Mouse (Mus musculus) adrenal gland, postnatal 0 days (tissue): ENCODE results near the gene Nans. TPM values are rescaled to one million over a fixed set of nuclear protein-coding genes. Genes with fewer than 3 reads are reported as not detected.

Source experiments
- polyA plus RNA-seq: library from polyadenylated mRNA; unstranded; fragments of >200 nt; fragmentation: Nextera tagmentation; extraction: Ambion mirVana; gene quantifications from 2 replicates; pipeline ENCODE4 v1.2.1, GENCODE M21; 2015

Gene Nans
- 43.0 and 52.5 TPM in 2 replicates for polyA plus RNA-seq

GRCm38 (mm10) chr4:46489028-46489925, at the start of gene Nans:
Nans (plus strand) TSS chr4:46489248.

GRCm38 (mm10) chr4:46450519-46451131, 38.4 kb upstream of the Nans start, which contains the start of gene Anp32b:
Anp32b (plus strand) TSS chr4:46450902.

GRCm38 (mm10) chr4:46535840-46536361, 46.9 kb downstream of the Nans start, which contains the start of gene Trim14:
Trim14 (minus strand) TSS chr4:46536141.

Other genes with a start within 250 kb of the Nans start
- gene Foxe1, start 145.6 kb upstream of the Nans start, polyA plus RNA-seq: not detected in 2 replicates
- 9.5 and 9.6 TPM in 2 replicates for gene Trmo, start 99.8 kb upstream of the Nans start, polyA plus RNA-seq
- gene Hemgn, start 75.7 kb upstream of the Nans start, polyA plus RNA-seq: 5.4 and 9.5 TPM in 2 replicates
- 112 and 145 TPM in 2 replicates for gene Anp32b, start 38.3 kb upstream of the Nans start, polyA plus RNA-seq
- gene Trim14, start 46.9 kb downstream of the Nans start, polyA plus RNA-seq: 6.7 and 8.1 TPM in 2 replicates
- gene Coro2a, start 113.0 kb downstream of the Nans start, polyA plus RNA-seq: 4.3 and 7.0 TPM in 2 replicates
- gene Tbc1d2, start 161.0 kb downstream of the Nans start, polyA plus RNA-seq: 0.38 and 0.92 TPM in 2 replicates